Mouse (Mus musculus) kidney, adult 2 months (tissue): ENCODE data around the gene Ripk3.

Experiments
- CTCF ChIP-seq: fragments of 200-500 bp; conservative IDR thresholded peaks from 2 replicates; pipeline ENCODE4 v1.5.1; 2011; ENCODE audit warnings: low read depth, mild to moderate bottlenecking, control low read depth, low read length, moderate library complexity, mixed read lengths; ENCODE audit not compliant: insufficient read depth, insufficient read length
- POLR2A ChIP-seq: fragments of 200-500 bp; IDR thresholded peaks from one replicate; pipeline ENCODE4 v1.6.1; 2011; ENCODE audit warnings: low read depth, low read length, control low read depth

DNA sequence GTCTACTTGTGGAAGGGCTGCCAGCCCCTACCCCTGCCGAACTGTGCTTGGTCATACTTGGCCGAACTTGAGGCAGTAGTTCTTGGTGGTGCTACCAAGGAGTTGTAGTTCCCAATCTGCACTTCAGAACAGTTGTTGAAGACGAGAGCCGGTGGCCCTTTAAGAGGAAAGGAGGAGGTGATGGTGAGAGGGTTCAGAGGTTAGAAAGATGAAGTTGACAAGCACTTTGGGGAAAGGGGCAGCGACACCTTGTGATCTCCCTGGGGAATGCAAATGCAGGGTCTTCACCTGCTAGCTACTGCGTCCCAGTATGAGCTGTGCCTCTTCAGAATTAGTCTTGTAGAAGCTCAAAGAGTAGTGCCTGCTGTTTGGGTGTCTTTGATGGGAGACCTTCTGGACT, 3.5 kb downstream of the Ripk3 start:
- TF ChIP-seq CTCF, result peak; percentile 39; the same call in 1 of the 2 replicates
- no peak for TF ChIP-seq POLR2A
